Mouse (Mus musculus) MEL (cell line): ENCODE measurements at regions not wholly inside any gene's neighbourhood (a gene's known extent, or its start where the extent isn't known, plus 50 kb on each side); places are given as distances from the start of the nearest gene placed in this dataset.

Source experiments
- CTCF ChIP-seq, 3 experiments: IDR thresholded peaks in 2 of 3; conservative IDR thresholded peaks in 1 of 3; 2 replicates each; pipeline ENCODE4 v1.5.1; 2011 to 2012; ENCODE audit warnings: low read length in 3 of 3, low read depth in 2 of 3, mild to moderate bottlenecking in 2 of 3, improper control_type of control experiment in 1 of 3, inconsistent platforms in 1 of 3, mixed read lengths in 1 of 3, moderate library complexity in 1 of 3; ENCODE audit not compliant: control insufficient read depth in 1 of 3, insufficient read depth in 1 of 3, poor library complexity in 1 of 3, severe bottlenecking in 1 of 3
- TCF12 ChIP-seq: IDR thresholded peaks from 2 replicates; pipeline ENCODE4 v1.6.1; 2014; ENCODE audit warnings: low read depth, mild to moderate bottlenecking, inconsistent platforms, low read length, improper control_type of control experiment, moderate library complexity

DNA sequence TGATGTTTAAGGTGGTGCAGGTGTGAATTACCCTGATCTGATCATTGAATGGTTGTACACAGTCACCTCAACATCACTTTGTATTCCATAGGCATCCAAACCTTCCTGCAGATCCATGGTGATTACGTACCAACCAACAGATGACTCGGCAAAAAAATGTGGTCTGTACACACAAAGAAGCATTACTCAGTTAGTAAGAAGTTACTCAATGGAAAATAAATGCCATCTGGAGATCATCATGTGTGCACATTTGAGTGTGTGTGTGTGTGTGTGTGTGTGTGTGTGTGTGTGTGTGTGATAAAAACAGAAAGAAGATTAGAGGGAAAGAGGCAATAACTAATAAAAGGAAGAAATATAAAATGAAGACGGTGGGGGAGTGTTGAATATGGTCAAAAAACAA is 1512.2 kb upstream of the Gm6569 start:
- TF ChIP-seq CTCF (IDR thresholded peaks at IDR 0.05 in 2 of 3, conservative IDR thresholded peaks at IDR 0.05 in 1 of 3; ENCODE audit: control insufficient read depth in 1 of 3, insufficient read depth in 1 of 3, low read depth in 2 of 3, low read length in 3 of 3, poor library complexity in 1 of 3, severe bottlenecking in 1 of 3): no peak
- peak; percentile 88 for TF ChIP-seq TCF12
